Mouse (Mus musculus) intestine, embryonic 16.5 days (tissue): Measurements from ENCODE around the gene Ankrd2. TPM values are rescaled to one million over a fixed set of nuclear protein-coding genes. Genes with fewer than 3 reads are reported as not detected.

Experiments used
- polyA plus RNA-seq: library from polyadenylated mRNA; unstranded; fragments of >200 nt; fragmentation: Nextera tagmentation; extraction: Ambion mirVana; gene quantifications from 2 replicates; pipeline ENCODE4 v1.2.1, GENCODE M21; 2015

The Ankrd2 gene
- polyA plus RNA-seq, 1 experiment from 2014 or later, result 0.16 TPM

Other genes with a start within 250 kb of the Ankrd2 start
- gene Arhgap19, start 234.0 kb upstream of the Ankrd2 start, polyA plus RNA-seq, result 14.2 and 14.8 TPM in 2 replicates
- gene Frat1, start 206.0 kb upstream of the Ankrd2 start, polyA plus RNA-seq, result 11.9 and 12.2 TPM in 2 replicates
- gene Frat2, start 187.9 kb upstream of the Ankrd2 start, polyA plus RNA-seq, result 4.7 and 6.0 TPM in 2 replicates
- gene Rrp12, start 139.8 kb upstream of the Ankrd2 start, polyA plus RNA-seq, result 14.1 and 15.7 TPM in 2 replicates
- gene Pgam1, start 124.1 kb upstream of the Ankrd2 start, polyA plus RNA-seq, result 1,020 and 1,026 TPM in 2 replicates
- gene Exosc1, start 102.6 kb upstream of the Ankrd2 start, polyA plus RNA-seq, result 55.4 and 63.2 TPM in 2 replicates
- 65.3 and 66.1 TPM in 2 replicates for gene Zdhhc16, start 102.5 kb upstream of the Ankrd2 start, polyA plus RNA-seq
- 27.8 and 28.4 TPM in 2 replicates for gene Mms19, start 54.8 kb upstream of the Ankrd2 start, polyA plus RNA-seq
- 11.2 and 13.3 TPM in 2 replicates for gene Ubtd1, start 54.2 kb upstream of the Ankrd2 start, polyA plus RNA-seq
- 2.2 and 2.7 TPM in 2 replicates for gene Hoga1, start 9.6 kb downstream of the Ankrd2 start, polyA plus RNA-seq
- gene 4933411K16Rik, start 16.2 kb downstream of the Ankrd2 start, polyA plus RNA-seq, result 0.16 TPM in 1 of 2 replicates, not detected in the other
- gene Morn4, start 50.4 kb downstream of the Ankrd2 start, polyA plus RNA-seq, result 13.9 and 15.8 TPM in 2 replicates
- 6.4 and 6.6 TPM in 2 replicates for gene Pi4k2a, start 54.5 kb downstream of the Ankrd2 start, polyA plus RNA-seq
- 41.5 and 43.8 TPM in 2 replicates for gene Avpi1, start 93.1 kb downstream of the Ankrd2 start, polyA plus RNA-seq
- gene Marveld1, start 111.4 kb downstream of the Ankrd2 start, polyA plus RNA-seq, result 4.4 and 4.6 TPM in 2 replicates
- gene Zfyve27, start 128.0 kb downstream of the Ankrd2 start, polyA plus RNA-seq, result 19.0 and 20.6 TPM in 2 replicates
- gene Sfrp5, start 166.3 kb downstream of the Ankrd2 start, polyA plus RNA-seq, result 3.5 and 8.3 TPM in 2 replicates
- 1.0 and 1.2 TPM in 2 replicates for gene Golga7b, start 211.6 kb downstream of the Ankrd2 start, polyA plus RNA-seq